Mouse (Mus musculus) G1E (cell line): ENCODE results near the gene Kcnn3. TPM values are rescaled to one million over a fixed set of nuclear protein-coding genes. Genes with fewer than 3 reads are reported as not detected.

Source experiments
- ATAC-seq: 2 replicates; pipeline ENCODE4 v1.8.0; 2016; ENCODE audit warnings: mild to moderate bottlenecking; ENCODE audit not compliant: insufficient number of reproducible peaks, poor library complexity, low FRiP score, severe bottlenecking; ENCODE audit errors: extremely low read depth
- DNase-seq: peaks from one replicate; pipeline ENCODE4 v3.0.0; 2012; ENCODE audit warnings: low spot score
- H3K27me3 ChIP-seq: 2 replicates; pipeline ENCODE4 v1.6.1; 2012; ENCODE audit warnings: mild to moderate bottlenecking, low read length, inconsistent platforms; ENCODE audit not compliant: insufficient read depth
- H3K36me3 ChIP-seq: replicated peaks from 2 replicates; pipeline ENCODE3; 2012; ENCODE audit warnings: mild to moderate bottlenecking, inconsistent platforms
- H3K4me1 ChIP-seq: 2 replicates; pipeline ENCODE4 v1.6.1; 2012; ENCODE audit warnings: low read depth, low read length, inconsistent platforms, mixed read lengths; ENCODE audit not compliant: insufficient read depth
- H3K4me3 ChIP-seq: 2 replicates; pipeline ENCODE4 v1.5.1; 2012; ENCODE audit warnings: low read depth, mild to moderate bottlenecking, inconsistent platforms, low read length, moderate library complexity, mixed read lengths
- H3K9me3 ChIP-seq: replicated peaks from 2 replicates; pipeline ENCODE4 v1.6.1; 2012; ENCODE audit warnings: inconsistent platforms
- CTCF ChIP-seq: IDR thresholded peaks from 2 replicates; pipeline ENCODE4 v1.5.1; 2012; ENCODE audit warnings: low read depth, low read length, inconsistent platforms, mixed read lengths
- GATA1 ChIP-seq: IDR thresholded peaks from 2 replicates; pipeline ENCODE4 v1.6.1; 2012; ENCODE audit warnings: borderline replicate concordance, low read length, inconsistent platforms, mixed read lengths
- GATA2 ChIP-seq: IDR thresholded peaks from 2 replicates; pipeline ENCODE4 v1.6.1; 2012; ENCODE audit warnings: low read depth, low read length, inconsistent platforms, borderline replicate concordance
- POLR2AphosphoS5 ChIP-seq: IDR thresholded peaks from 2 replicates; pipeline ENCODE4 v1.6.1; 2012; ENCODE audit warnings: low read depth, low read length, inconsistent platforms; ENCODE audit not compliant: insufficient replicate concordance
- TAL1 ChIP-seq: conservative IDR thresholded peaks from 2 replicates; pipeline ENCODE4 v1.6.1; 2012; ENCODE audit warnings: low read depth, low read length, inconsistent platforms, mixed read lengths
- polyA plus RNA-seq: library from polyadenylated mRNA; stranded (reverse); fragments of >175 nt; gene quantifications from 2 replicates; pipeline ENCODE4 v1.2.3, GENCODE M21; 2012
- total RNA-seq, 2 experiments: library from RNA; stranded (forward) in 1 of 2; stranded (reverse) in 1 of 2; fragments of 200-1000 nt in 1 of 2; fragments of >200 nt in 1 of 2; fragmentation: Nextera tagmentation in 1 of 2; gene quantifications; 2 replicates each; pipeline ENCODE4 v1.2.3; 2014 to 2017

The Kcnn3 gene
- total and polyA plus RNA-seq, 3 experiments: 0.16 TPM; not detected in 2

- no peak for DNase-seq
- TF ChIP-seq CTCF (no peak), GATA2 (no peak), GATA1 (no peak), POLR2AphosphoS5 (no peak), TAL1 (no peak)
- H3K36me3 ChIP-seq: no peaks in the 10 kb centered on the region
- H3K9me3 ChIP-seq: no peaks in the 10 kb centered on the region
- peaks cover 9% of the 10 kb centered on the region; the same call in 1 of the 2 replicates for H3K27me3 ChIP-seq
- H3K4me3 ChIP-seq: no peak overlapping the region
- no peaks in the 10 kb centered on the region for H3K4me1 ChIP-seq
- no peak for ATAC-seq
Measured at GRCm38 (mm10) chr3:89565371-89565770, 45.4 kb downstream of the Kcnn3 start.

- Histone ChIP-seq H3K36me3 (no peaks in the 10 kb centered on the region), H3K4me3 (no peak overlapping the region), H3K4me1 (no peaks in the 10 kb centered on the region), H3K27me3 (peaks cover 9% of the 10 kb centered on the region), H3K9me3 (no peaks in the 10 kb centered on the region)
- ATAC-seq (no peak), DNase-seq (no peak)
- TF ChIP-seq GATA2 (no peak), TAL1 (no peak), CTCF (no peak), POLR2AphosphoS5 (no peak), GATA1 (no peak)
Measured at GRCm38 (mm10) chr3:89569058-89569457, 49.1 kb downstream of the Kcnn3 start.

GRCm38 (mm10) chr3:89569707-89570324 is 49.9 kb downstream of the Kcnn3 start:
- no peak for TF ChIP-seq GATA2
- no peak for TF ChIP-seq GATA1
- no peak for TF ChIP-seq TAL1
- TF ChIP-seq CTCF: no peak
- TF ChIP-seq POLR2AphosphoS5: no peak
- DNase-seq (no peak), ATAC-seq (no peak)
- Histone ChIP-seq H3K9me3 (no peaks in the 10 kb centered on the region), H3K27me3 (peaks cover 8% of the 10 kb centered on the region), H3K36me3 (no peaks in the 10 kb centered on the region), H3K4me3 (no peak overlapping the region), H3K4me1 (no peaks in the 10 kb centered on the region)

- Histone ChIP-seq H3K9me3 (no peaks in the 10 kb centered on the region), H3K4me3 (no peak overlapping the region), H3K27me3 (peaks cover 8% of the 10 kb centered on the region), H3K36me3 (no peaks in the 10 kb centered on the region), H3K4me1 (no peaks in the 10 kb centered on the region)
- DNase-seq (no peak), ATAC-seq (no peak)
- TF ChIP-seq POLR2AphosphoS5 (no peak), TAL1 (no peak), GATA2 (no peak), CTCF (no peak), GATA1 (no peak)
Measured at GRCm38 (mm10) chr3:89570362-89570761, 50.4 kb downstream of the Kcnn3 start.

- TF ChIP-seq GATA1: no peak
- no peak for TF ChIP-seq POLR2AphosphoS5
- TF ChIP-seq GATA2: no peak
- TF ChIP-seq TAL1: no peak
- TF ChIP-seq CTCF: no peak
- Histone ChIP-seq H3K9me3 (no peaks in the 10 kb centered on the region), H3K27me3 (peaks cover 7% of the 10 kb centered on the region), H3K4me1 (no peaks in the 10 kb centered on the region), H3K4me3 (no peak overlapping the region), H3K36me3 (no peaks in the 10 kb centered on the region)
- no peak for DNase-seq
- ATAC-seq: no peak
Measured at GRCm38 (mm10) chr3:89574260-89574659, 54.3 kb downstream of the Kcnn3 start.

- no peak overlapping the region for H3K4me3 ChIP-seq
- no peaks in the 10 kb centered on the region for H3K9me3 ChIP-seq
- TF ChIP-seq TAL1 (no peak), CTCF (no peak)
- no peak for DNase-seq
- peaks cover 7% of the 10 kb centered on the region; the same call in 1 of the 2 replicates for H3K27me3 ChIP-seq
- no peak for ATAC-seq
- no peaks in the 10 kb centered on the region for H3K4me1 ChIP-seq
- no peaks in the 10 kb centered on the region for H3K36me3 ChIP-seq
Measured at GRCm38 (mm10) chr3:89576381-89576780, 56.4 kb downstream of the Kcnn3 start.

GRCm38 (mm10) chr3:89577154-89577553 is 57.2 kb downstream of the Kcnn3 start:
- Histone ChIP-seq H3K9me3 (no peaks in the 10 kb centered on the region), H3K4me1 (no peaks in the 10 kb centered on the region), H3K27me3 (peaks cover 7% of the 10 kb centered on the region; the same call in 1 of the 2 replicates), H3K4me3 (no peak overlapping the region), H3K36me3 (no peaks in the 10 kb centered on the region)
- ATAC-seq (no peak), DNase-seq (no peak)
- TF ChIP-seq CTCF (no peak), GATA2 (no peak), POLR2AphosphoS5 (no peak), TAL1 (no peak), GATA1 (no peak)
